Mouse (Mus musculus) heart, postnatal 0 days (tissue): ENCODE data around the gene Rimklb. TPM values are rescaled to one million over a fixed set of nuclear protein-coding genes. Genes with fewer than 3 reads are reported as not detected.
"Not testable (repeated sequence)": the region's sequence is repeated elsewhere in the genome, so short reads cannot be mapped to it uniquely, and the experiment has no call there.

Experiments used
- ATAC-seq: fragments of 200-750 bp; cut with Nextera tagmentation; 2 replicates; pipeline ENCODE4 v1.8.0; 2017; ENCODE audit warnings: low read depth, moderate number of reproducible peaks, moderate library complexity; ENCODE audit not compliant: insufficient read depth
- DNase-seq: peaks from one replicate; pipeline ENCODE4 v3.0.0-alpha.2; 2016; ENCODE audit warnings: low spot score
- H3K27ac ChIP-seq: fragments of 300-500 bp; sonication (generic); 2 replicates; pipeline ENCODE4 v1.5.1; 2014; ENCODE audit warnings: low read depth, mild to moderate bottlenecking
- H3K27me3 ChIP-seq: fragments of 300-500 bp; sonication (generic); 2 replicates; pipeline ENCODE4 v1.6.1; 2014; ENCODE audit warnings: low read length, mixed read lengths; ENCODE audit not compliant: control insufficient read depth, insufficient read depth
- H3K36me3 ChIP-seq: fragments of 300-500 bp; sonication (generic); replicated peaks from 2 replicates; pipeline ENCODE4 v1.6.1; 2014; ENCODE audit warnings: low read length, mixed read lengths; ENCODE audit not compliant: control insufficient read depth, insufficient read depth
- H3K4me1 ChIP-seq: fragments of 300-500 bp; sonication (generic); 2 replicates; pipeline ENCODE4 v1.6.1; 2014; ENCODE audit warnings: antibody characterized with exemption; ENCODE audit not compliant: control insufficient read depth, insufficient read depth
- H3K4me2 ChIP-seq: fragments of 300-500 bp; sonication (generic); 2 replicates; pipeline ENCODE4 v1.6.1; 2014; ENCODE audit warnings: low read depth, mild to moderate bottlenecking, low read length, moderate library complexity
- H3K4me3 ChIP-seq: fragments of 300-500 bp; sonication (generic); 2 replicates; pipeline ENCODE4 v1.5.1; 2014; ENCODE audit warnings: low read depth, low read length
- H3K9ac ChIP-seq: fragments of 300-500 bp; sonication (generic); replicated peaks from 2 replicates; pipeline ENCODE4 v1.6.1; 2014; ENCODE audit warnings: low read depth, low read length, mixed read lengths
- H3K9me3 ChIP-seq: fragments of 300-500 bp; sonication (generic); replicated peaks from 2 replicates; pipeline ENCODE4 v1.6.1; 2016; ENCODE audit warnings: low read length; ENCODE audit not compliant: control insufficient read depth
- CTCF ChIP-seq: IDR thresholded peaks from 2 replicates; pipeline ENCODE4 v1.5.1; 2016; ENCODE audit warnings: antibody characterized with exemption, control low read depth, low read depth
- EP300 ChIP-seq: IDR thresholded peaks from 2 replicates; pipeline ENCODE4 v1.6.1; 2016; ENCODE audit warnings: antibody characterized with exemption, low read depth
- WGBS: fragments of 180-500 bp; shearing (Covaris S2); extraction: QIAGEN DNeasy Blood & Tissue Kit; methylation state at CpG from one replicate; pipeline ENCODE4 v1.1.7; 2014; 5-methylcytosine and 5-hydroxymethylcytosine counted together
- polyA plus RNA-seq: library from polyadenylated mRNA; unstranded; fragments of >200 nt; fragmentation: Nextera tagmentation; extraction: Ambion mirVana; gene quantifications from 2 replicates; pipeline ENCODE4 v1.2.1, GENCODE M21; 2015
- total RNA-seq: library from RNA; depleted of rRNA; stranded (reverse); fragments of >200 nt; gene quantifications from 2 replicates; pipeline ENCODE4 v1.2.3, GENCODE M21; 2014; ENCODE audit warnings: low replicate concordance; rRNA removed

Gene Rimklb
- 0.27 TPM in 1 of 2 replicates, not detected in the other for total RNA-seq
- polyA plus RNA-seq, result 0.48 and 0.79 TPM in 2 replicates

DNA sequence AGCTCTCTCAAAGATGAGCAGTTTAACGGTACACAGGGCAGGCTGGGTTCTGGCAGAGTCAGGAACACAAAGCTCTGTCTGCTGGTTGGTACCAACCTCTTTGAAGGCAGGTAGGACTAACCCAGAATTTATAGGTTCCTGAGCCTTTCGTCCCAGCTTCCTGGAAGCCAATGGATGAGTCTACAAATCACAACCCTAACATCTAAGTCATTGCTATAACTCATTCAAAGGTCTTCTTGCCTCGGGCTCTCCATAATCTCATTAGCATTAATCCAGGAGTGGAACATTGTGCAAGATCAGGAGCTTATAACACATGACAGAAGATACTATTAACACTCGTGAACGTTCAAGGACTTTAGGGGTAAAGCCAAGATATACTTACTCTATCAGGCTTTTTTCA is at the start of gene Rimklb:
TSS of gene Rimklb (minus strand) at position 101 of the 400 bp plus-strand sequence.
- no peak within 1 kb of the TSS for H3K27ac ChIP-seq
- no peak within 1 kb of the TSS for H3K4me2 ChIP-seq
- DNase-seq, result no peak
- H3K4me1 ChIP-seq, result no peaks in the 10 kb centered on the region
- ATAC-seq, result no peak
- WGBS, result 68% methylated on average over 5 of the region's 5 CpGs
- no peak within 1 kb of the TSS for H3K4me3 ChIP-seq
- H3K36me3 ChIP-seq, result no peaks in the 10 kb centered on the region
- peaks cover 12% of the 10 kb centered on the region; the same call in 1 of the 2 replicates for H3K27me3 ChIP-seq
- H3K9ac ChIP-seq, result no peak within 1 kb of the TSS
- H3K9me3 ChIP-seq, result no peaks in the 10 kb centered on the region
- TF ChIP-seq EP300 (no peak), CTCF (no peak)

DNA sequence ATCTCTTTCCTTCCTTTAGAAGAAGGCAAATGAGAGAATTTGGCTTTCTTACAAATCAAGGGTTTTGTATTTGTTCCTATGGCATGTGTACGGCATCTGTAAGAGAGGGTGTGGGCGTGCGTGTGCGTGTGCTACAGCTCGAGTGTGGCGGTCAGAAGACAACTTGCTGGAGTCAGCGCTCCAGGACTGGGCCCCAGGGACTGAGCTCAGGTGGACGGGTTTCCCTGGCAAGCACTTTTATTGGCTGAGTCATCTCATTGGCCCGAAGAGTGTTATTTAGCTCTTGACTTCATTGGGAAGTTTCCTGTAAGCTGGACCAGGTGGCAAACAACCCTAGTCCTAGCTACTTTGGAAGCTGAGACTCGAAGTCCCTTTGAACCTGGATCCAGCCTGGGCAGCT is 47.4 kb upstream of the Rimklb start:
- ATAC-seq (no peak), DNase-seq (no peak)
- H3K4me2 ChIP-seq, result no peak overlapping the region
- no peak for TF ChIP-seq CTCF
- no peak for TF ChIP-seq EP300
- 78% methylated on average over 10 of the region's 10 CpGs for WGBS
- no peak overlapping the region for H3K4me3 ChIP-seq
- H3K4me1 ChIP-seq, result no peaks in the 10 kb centered on the region
- no peaks in the 10 kb centered on the region for H3K9me3 ChIP-seq
- no peak overlapping the region for H3K9ac ChIP-seq
- H3K27me3 ChIP-seq, result no peaks in the 10 kb centered on the region
- H3K27ac ChIP-seq, result no peak overlapping the region
- no peaks in the 10 kb centered on the region for H3K36me3 ChIP-seq

DNA sequence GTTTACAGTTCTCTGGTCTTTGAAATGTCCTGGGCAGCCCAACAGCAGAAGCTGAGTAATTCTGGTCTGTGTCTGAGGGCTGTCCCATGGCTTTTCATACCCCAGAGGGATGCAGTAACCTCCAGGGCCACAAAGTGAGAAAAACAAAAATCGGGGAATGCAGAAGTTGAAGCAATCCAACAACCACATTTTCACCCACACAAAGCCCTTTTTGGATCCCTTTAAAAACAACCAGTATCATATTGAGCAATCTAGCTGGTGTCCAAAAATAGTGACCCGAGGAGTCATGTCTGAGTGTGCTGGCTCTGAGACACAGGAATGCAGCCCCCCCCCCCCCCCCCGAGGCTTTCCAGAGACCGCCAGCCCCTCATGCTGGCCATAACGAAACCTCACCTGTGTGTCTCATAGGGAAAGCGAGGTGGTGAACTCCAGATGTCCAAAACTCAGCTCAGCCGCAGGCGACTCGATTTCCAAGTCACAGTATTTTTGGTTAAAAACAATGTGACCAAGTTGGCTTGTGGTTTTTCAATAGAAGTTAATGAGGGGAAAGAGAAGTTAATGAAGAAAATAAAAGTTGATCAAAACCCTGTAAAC is 46.8 kb upstream of the Rimklb start:
- 53% methylated on average over 9 of the region's 9 CpGs for WGBS
- ATAC-seq (no peak), DNase-seq (no peak)
- Histone ChIP-seq H3K27ac (no peak overlapping the region), H3K4me1 (no peaks in the 10 kb centered on the region), H3K9ac (no peak overlapping the region), H3K4me3 (no peak overlapping the region), H3K4me2 (no peak overlapping the region), H3K9me3 (no peaks in the 10 kb centered on the region), H3K27me3 (no peaks in the 10 kb centered on the region), H3K36me3 (no peaks in the 10 kb centered on the region)
- TF ChIP-seq CTCF, result no peak
- TF ChIP-seq EP300, result no peak

DNA sequence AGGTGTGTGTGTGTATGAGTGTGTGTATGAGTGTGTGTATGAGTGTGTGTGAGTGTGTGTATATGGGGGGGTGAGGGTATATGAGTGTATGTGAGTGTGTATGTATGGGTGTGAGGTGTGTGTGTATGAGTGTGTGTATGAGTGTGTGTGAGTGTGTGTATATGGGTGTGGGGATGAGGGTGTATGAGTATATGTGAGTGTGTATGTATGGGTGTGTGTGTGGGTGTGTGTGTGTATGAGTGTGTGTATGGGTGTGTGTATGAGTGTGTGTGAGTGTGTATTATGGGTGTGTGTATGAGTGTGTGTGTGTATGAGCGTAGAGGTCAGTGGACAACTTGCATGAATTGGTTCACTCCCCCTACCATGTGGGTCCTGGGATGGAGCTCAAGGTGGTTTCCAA is 46.1 kb upstream of the Rimklb start:
- Histone ChIP-seq H3K4me1 (no peaks in the 10 kb centered on the region), H3K4me2 (no peak overlapping the region), H3K27me3 (no peaks in the 10 kb centered on the region), H3K36me3 (no peaks in the 10 kb centered on the region), H3K9ac (no peak overlapping the region), H3K27ac (no peak overlapping the region), H3K9me3 (no peaks in the 10 kb centered on the region), H3K4me3 (no peak overlapping the region)
- TF ChIP-seq EP300 (no peak), CTCF (no peak)
- 100% methylated on average over 1 of the region's 1 CpGs for WGBS
- no peak for ATAC-seq
- no peak for DNase-seq

DNA sequence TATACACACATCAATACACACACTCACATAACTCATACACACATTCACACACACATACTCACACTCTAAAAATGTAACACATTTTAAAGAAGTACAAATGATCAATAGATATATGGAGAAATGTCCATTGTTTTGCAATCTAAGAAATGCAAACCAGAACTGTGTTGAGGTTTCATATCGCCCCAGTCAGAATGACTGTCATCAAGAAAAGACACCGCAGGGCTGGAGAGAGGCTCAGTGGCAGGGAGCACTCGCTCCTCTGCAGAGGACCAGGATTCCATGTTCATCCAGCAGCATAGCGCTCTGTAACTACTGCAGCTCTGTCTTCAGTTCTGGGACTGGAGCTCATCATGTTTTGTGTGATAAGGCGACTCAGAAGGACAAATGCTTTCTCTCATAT is 45.0 kb upstream of the Rimklb start:
- 53% methylated on average over 5 of the region's 5 CpGs for WGBS
- Histone ChIP-seq H3K4me1 (no peaks in the 10 kb centered on the region), H3K9ac (no peak overlapping the region), H3K27me3 (no peaks in the 10 kb centered on the region), H3K4me3 (no peak overlapping the region), H3K27ac (no peak overlapping the region), H3K36me3 (no peaks in the 10 kb centered on the region), H3K9me3 (no peaks in the 10 kb centered on the region), H3K4me2 (no peak overlapping the region)
- ATAC-seq, result no peak
- TF ChIP-seq EP300, result no peak
- no peak for TF ChIP-seq CTCF
- no peak for DNase-seq

DNA sequence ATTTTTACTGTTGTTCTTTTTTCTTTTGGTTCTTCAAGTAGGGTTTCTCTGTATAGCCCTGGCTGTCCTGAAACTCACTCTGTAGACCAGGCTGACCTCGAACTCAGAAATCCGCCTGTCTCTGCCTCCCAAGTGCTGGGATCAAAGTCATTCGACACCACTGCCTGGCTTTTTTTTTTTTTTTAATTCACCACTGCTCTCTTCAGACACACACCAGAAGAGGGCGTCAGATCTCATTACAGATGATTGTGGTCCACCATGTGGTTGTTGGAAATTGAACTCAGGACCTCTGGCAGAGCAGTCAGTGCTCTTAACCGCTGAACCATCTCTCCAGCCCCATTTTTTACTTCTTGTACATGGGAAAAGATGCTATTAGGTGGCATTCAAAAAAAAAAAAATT is 43.9 kb upstream of the Rimklb start:
- H3K9me3 ChIP-seq, ATAC-seq, H3K36me3 ChIP-seq, H3K4me3 ChIP-seq, H3K27me3 ChIP-seq, H3K27ac ChIP-seq, H3K4me2 ChIP-seq, H3K4me1 ChIP-seq, H3K9ac ChIP-seq, DNase-seq: not testable (repeated sequence)
- 69% methylated on average over 5 of the region's 5 CpGs for WGBS
